Mouse (Mus musculus) adrenal gland, adult 10 weeks (tissue): ENCODE data around the gene Olfr1364. TPM values are rescaled to one million over a fixed set of nuclear protein-coding genes. Genes with fewer than 3 reads are reported as not detected.

Source experiments
- polyA plus RNA-seq: library from polyadenylated mRNA; stranded (reverse); fragments of 350-450 nt; fragmentation: Illumina TruSeq; extraction: RNeasy Lipid Tissue Mini Kit (QIAGEN cat#74804); gene quantifications from one replicate; pipeline ENCODE4 v1.2.3, GENCODE M21; 2014; ENCODE audit warnings: low read depth, low replicate concordance

The Olfr1364 gene
- polyA plus RNA-seq, result not detected

GRCm38 (mm10) chr13:21581659-21582058, at the start of gene Olfr1364:
Olfr1364 (minus strand) TSS chr13:21581759.

GRCm38 (mm10) chr13:21613922-21614321, 32.4 kb upstream of the Olfr1364 start, which contains the start of gene Olfr1362:
Olfr1362 (minus strand) TSS chr13:21614022.

GRCm38 (mm10) chr13:21559793-21560192, 21.8 kb downstream of the Olfr1364 start, which contains the start of gene Olfr1535:
Olfr1535 (minus strand) TSS chr13:21559893.

GRCm38 (mm10) chr13:21542708-21543107, 38.9 kb downstream of the Olfr1364 start, which contains the start of gene Olfr1366:
Olfr1366 (minus strand) TSS chr13:21542808.

GRCm38 (mm10) chr13:21530781-21531201, 50.8 kb downstream of the Olfr1364 start, which contains the start of gene Zkscan8:
Zkscan8 (minus strand) TSS chr13:21531120.

Other genes starting within 250 kb of the Olfr1364 start
- not detected for gene Olfr1367, start 234.8 kb downstream of the Olfr1364 start, polyA plus RNA-seq
- 17.1 TPM for gene Zscan12, start 218.9 kb downstream of the Olfr1364 start, polyA plus RNA-seq
- 88.2 TPM for gene Zkscan3, start 179.0 kb downstream of the Olfr1364 start, polyA plus RNA-seq
- gene Pgbd1, start 140.7 kb downstream of the Olfr1364 start, polyA plus RNA-seq, result 4.0 TPM
- gene Zscan26, start 128.0 kb downstream of the Olfr1364 start, polyA plus RNA-seq, result 95.7 TPM
- 2.3 TPM for gene Nkapl, start 113.2 kb downstream of the Olfr1364 start, polyA plus RNA-seq
- gene Zkscan4, start 102.9 kb downstream of the Olfr1364 start, polyA plus RNA-seq, result 1.8 TPM
- gene Gm10065, start 102.3 kb downstream of the Olfr1364 start, polyA plus RNA-seq, result not detected
- 5.3 TPM for gene AK157302, start 86.5 kb downstream of the Olfr1364 start, polyA plus RNA-seq
- gene Gm11273, start 80.3 kb downstream of the Olfr1364 start, polyA plus RNA-seq, result not detected
- gene Zkscan8, start 50.6 kb downstream of the Olfr1364 start, polyA plus RNA-seq, result 41.5 TPM
- not detected for gene Olfr1366, start 39.0 kb downstream of the Olfr1364 start, polyA plus RNA-seq
- not detected for gene Olfr1535, start 21.9 kb downstream of the Olfr1364 start, polyA plus RNA-seq
- gene Olfr1362, start 32.3 kb upstream of the Olfr1364 start, polyA plus RNA-seq, result not detected
- not detected for gene Olfr11, start 60.8 kb upstream of the Olfr1364 start, polyA plus RNA-seq
- not detected for gene Olfr1361, start 81.6 kb upstream of the Olfr1364 start, polyA plus RNA-seq
- not detected for gene Olfr1360, start 95.6 kb upstream of the Olfr1364 start, polyA plus RNA-seq
- gene Olfr1359, start 116.4 kb upstream of the Olfr1364 start, polyA plus RNA-seq, result not detected
- gene Hist1h2bl, start 134.4 kb upstream of the Olfr1364 start, polyA plus RNA-seq, result not detected
- gene Hist1h2ai, start 134.7 kb upstream of the Olfr1364 start, polyA plus RNA-seq, result not detected
- not detected for gene Hist1h3h, start 135.9 kb upstream of the Olfr1364 start, polyA plus RNA-seq
- not detected for gene Hist1h2bm, start 140.3 kb upstream of the Olfr1364 start, polyA plus RNA-seq
- gene Hist1h4j, start 153.3 kb upstream of the Olfr1364 start, polyA plus RNA-seq, result not detected
- not detected for gene Hist1h4k, start 168.7 kb upstream of the Olfr1364 start, polyA plus RNA-seq
- gene Hist1h2ak, start 172.1 kb upstream of the Olfr1364 start, polyA plus RNA-seq, result not detected
- gene Hist1h2bn, start 172.4 kb upstream of the Olfr1364 start, polyA plus RNA-seq, result not detected
- not detected for gene Hist1h1b, start 198.9 kb upstream of the Olfr1364 start, polyA plus RNA-seq
- gene Hist1h3i, start 201.6 kb upstream of the Olfr1364 start, polyA plus RNA-seq, result not detected
- gene Hist1h2an, start 205.5 kb upstream of the Olfr1364 start, polyA plus RNA-seq, result not detected
- not detected for gene Hist1h2bp, start 205.7 kb upstream of the Olfr1364 start, polyA plus RNA-seq
- not detected for gene Hist1h2bq, start 228.4 kb upstream of the Olfr1364 start, polyA plus RNA-seq
- gene Hist1h2ao, start 228.7 kb upstream of the Olfr1364 start, polyA plus RNA-seq, result not detected
- gene Hist1h4m, start 230.0 kb upstream of the Olfr1364 start, polyA plus RNA-seq, result not detected